Mouse (Mus musculus) liver, embryonic 13.5 days (tissue): ENCODE data around the gene Hnrnpa3. TPM values are rescaled to one million over a fixed set of nuclear protein-coding genes. Genes with fewer than 3 reads are reported as not detected.

Source experiments
- ATAC-seq: fragments of 200-750 bp; cut with Nextera tagmentation; 2 replicates; pipeline ENCODE4 v1.8.0; 2017; ENCODE audit warnings: low read depth, mild to moderate bottlenecking, moderate number of reproducible peaks, moderate library complexity
- DNase-seq: peaks from one replicate; pipeline ENCODE4 v3.0.0; 2022
- H3K27ac ChIP-seq: fragments of 300-500 bp; sonication (generic); 2 replicates; pipeline ENCODE4 v1.5.1; 2015; ENCODE audit warnings: moderate library complexity, mild to moderate bottlenecking, inconsistent platforms
- H3K27me3 ChIP-seq: fragments of 300-500 bp; sonication (generic); 2 replicates; pipeline ENCODE4 v1.6.1; 2015; ENCODE audit warnings: mild to moderate bottlenecking, inconsistent platforms
- H3K36me3 ChIP-seq: fragments of 300-500 bp; sonication (generic); 2 replicates; pipeline ENCODE4 v1.6.1; 2015; ENCODE audit warnings: mild to moderate bottlenecking, inconsistent platforms
- H3K4me1 ChIP-seq: fragments of 300-500 bp; sonication (generic); replicated peaks from 2 replicates; pipeline ENCODE4 v1.6.1; 2015; ENCODE audit warnings: inconsistent platforms
- H3K4me2 ChIP-seq: fragments of 300-500 bp; sonication (generic); 2 replicates; pipeline ENCODE4 v1.6.1; 2015; ENCODE audit warnings: inconsistent platforms, mild to moderate bottlenecking, moderate library complexity
- H3K4me3 ChIP-seq: fragments of 300-500 bp; sonication (generic); replicated peaks from 2 replicates; pipeline ENCODE4 v1.5.1; 2015; ENCODE audit warnings: mild to moderate bottlenecking, inconsistent platforms
- H3K9ac ChIP-seq: fragments of 300-500 bp; sonication (generic); 2 replicates; pipeline ENCODE4 v1.6.1; 2015; ENCODE audit warnings: mild to moderate bottlenecking, inconsistent platforms
- H3K9me3 ChIP-seq: fragments of 300-500 bp; sonication (generic); replicated peaks from 2 replicates; pipeline ENCODE4 v1.6.1; 2016; ENCODE audit warnings: inconsistent platforms
- WGBS: fragments of 180-500 bp; shearing (Covaris S2); methylation state at CpG from one replicate; pipeline ENCODE4 v1.1.7; 2015; ENCODE audit not compliant: insufficient replicate concordance; 5-methylcytosine and 5-hydroxymethylcytosine counted together
- polyA plus RNA-seq: library from polyadenylated mRNA; unstranded; fragments of >200 nt; fragmentation: Nextera tagmentation; extraction: Ambion mirVana; gene quantifications from 2 replicates; pipeline ENCODE4 v1.2.1, GENCODE M21; 2015

Gene Hnrnpa3
- polyA plus RNA-seq, 1 experiment from 2014 or later, result 161 TPM

- H3K4me1 ChIP-seq, result peaks cover 47% of the 10 kb centered on the region
- peak overlapping the region; percentile 91 for H3K27ac ChIP-seq
Measured at GRCm38 (mm10) chr2:75657907-75658691, 962 bp upstream of the Hnrnpa3 start.

GRCm38 (mm10) chr2:75659629-75659960 lies 534 bp downstream of the Hnrnpa3 start:
- Histone ChIP-seq H3K4me1 (peaks cover 41% of the 10 kb centered on the region), H3K9ac (peak overlapping the region; percentile 98), H3K27me3 (no peaks in the 10 kb centered on the region), H3K9me3 (no peaks in the 10 kb centered on the region), H3K4me3 (peak overlapping the region; percentile 94), H3K36me3 (peaks cover 41% of the 10 kb centered on the region), H3K4me2 (peak overlapping the region; percentile 90), H3K27ac (peak overlapping the region; percentile 95)
- peak; percentile 83 for DNase-seq
- ATAC-seq, result peak; percentile 68
- under 1% methylated on average over 43 of the region's 47 CpGs for WGBS

More at GRCm38 (mm10) chr2:75657907-75658691, 962 bp upstream of the Hnrnpa3 start:
- H3K36me3 ChIP-seq, result peaks cover 26% of the 10 kb centered on the region
- no peak for ATAC-seq
- DNase-seq, result peak; percentile 15
- 6% methylated on average over 18 of the region's 18 CpGs for whole genome bisulfite sequencing
- peak overlapping the region; percentile 88 for H3K4me2 ChIP-seq
- H3K4me3 ChIP-seq, result peak overlapping the region; percentile 94
- H3K9ac ChIP-seq, result peak overlapping the region; percentile 91
- no peaks in the 10 kb centered on the region for H3K9me3 ChIP-seq
- no peaks in the 10 kb centered on the region for H3K27me3 ChIP-seq

GRCm38 (mm10) chr2:75660255-75660948 lies 1.3 kb downstream of the Hnrnpa3 start:
- DNase-seq, result no peak
- 2% methylated on average over 15 of the region's 15 CpGs for WGBS
- no peak for ATAC-seq
- Histone ChIP-seq H3K36me3 (peaks cover 48% of the 10 kb centered on the region), H3K4me1 (peaks cover 38% of the 10 kb centered on the region), H3K4me2 (peak overlapping the region; percentile 90), H3K4me3 (peak overlapping the region; percentile 94), H3K9me3 (no peaks in the 10 kb centered on the region), H3K9ac (peak overlapping the region; percentile 98), H3K27ac (peak overlapping the region; percentile 95), H3K27me3 (no peaks in the 10 kb centered on the region)

- WGBS, result 38% methylated on average over 2 of the region's 2 CpGs
- Histone ChIP-seq H3K9me3 (no peaks in the 10 kb centered on the region), H3K9ac (peak overlapping the region; percentile 98), H3K4me3 (peak overlapping the region; percentile 94), H3K27ac (peak overlapping the region; percentile 95), H3K27me3 (no peaks in the 10 kb centered on the region), H3K4me2 (peak overlapping the region; percentile 90), H3K36me3 (peaks cover 48% of the 10 kb centered on the region), H3K4me1 (peaks cover 32% of the 10 kb centered on the region)
- DNase-seq (no peak), ATAC-seq (no peak)
Measured at GRCm38 (mm10) chr2:75661106-75661505, 2.0 kb downstream of the Hnrnpa3 start.

GRCm38 (mm10) chr2:75669491-75670445 lies 10.7 kb downstream of the Hnrnpa3 start:
- ATAC-seq, result 0 out of 2 replicates have a peak, but pooled peaks have one; percentile 16
- 38% methylated on average over 14 of the region's 14 CpGs for WGBS

GRCm38 (mm10) chr2:75670446-75671336 lies 11.6 kb downstream of the Hnrnpa3 start:
- Histone ChIP-seq H3K36me3 (peaks cover 27% of the 10 kb centered on the region), H3K9ac (no peak overlapping the region), H3K9me3 (no peaks in the 10 kb centered on the region), H3K27me3 (no peaks in the 10 kb centered on the region), H3K4me2 (no peak overlapping the region), H3K4me3 (no peak overlapping the region), H3K4me1 (peaks cover 11% of the 10 kb centered on the region; the same call in 1 of the 2 replicates), H3K27ac (0 out of 2 replicates have a peak overlapping the region, but pooled peaks have one; percentile 29)
- 69% methylated on average over 6 of the region's 6 CpGs for WGBS
- ATAC-seq (no peak), DNase-seq (no peak)

More at GRCm38 (mm10) chr2:75669491-75670445, 10.7 kb downstream of the Hnrnpa3 start:
- Histone ChIP-seq H3K27me3 (no peaks in the 10 kb centered on the region), H3K36me3 (peaks cover 26% of the 10 kb centered on the region), H3K4me2 (no peak overlapping the region), H3K9ac (no peak overlapping the region), H3K9me3 (no peaks in the 10 kb centered on the region), H3K4me3 (no peak overlapping the region), H3K4me1 (peaks cover 11% of the 10 kb centered on the region; the same call in 1 of the 2 replicates), H3K27ac (peak overlapping the region; percentile 29; the same call in 1 of the 2 replicates)
- peak; percentile 23 for DNase-seq

GRCm38 (mm10) chr2:75671337-75671660 lies 12.2 kb downstream of the Hnrnpa3 start:
- Histone ChIP-seq H3K9me3 (no peaks in the 10 kb centered on the region), H3K4me3 (no peak overlapping the region), H3K36me3 (peaks cover 30% of the 10 kb centered on the region), H3K27ac (no peak overlapping the region), H3K4me2 (no peak overlapping the region), H3K4me1 (peaks cover 11% of the 10 kb centered on the region; the same call in 1 of the 2 replicates), H3K9ac (no peak overlapping the region), H3K27me3 (no peaks in the 10 kb centered on the region)
- DNase-seq (no peak), ATAC-seq (no peak)
- 77% methylated on average over 2 of the region's 2 CpGs for WGBS

- Histone ChIP-seq H3K4me1 (peaks cover 11% of the 10 kb centered on the region; the same call in 1 of the 2 replicates), H3K4me3 (no peak overlapping the region), H3K27me3 (no peaks in the 10 kb centered on the region), H3K36me3 (peaks cover 40% of the 10 kb centered on the region), H3K9me3 (no peaks in the 10 kb centered on the region), H3K4me2 (no peak overlapping the region), H3K9ac (no peak overlapping the region), H3K27ac (0 out of 2 replicates have a peak overlapping the region, but pooled peaks have one; percentile 6)
- DNase-seq, result no peak
- ATAC-seq, result no peak
- 54% methylated on average over 3 of the region's 3 CpGs for WGBS
Measured at GRCm38 (mm10) chr2:75672561-75672960, 13.5 kb downstream of the Hnrnpa3 start.

- Histone ChIP-seq H3K27ac (no peak overlapping the region), H3K27me3 (no peaks in the 10 kb centered on the region), H3K9ac (no peak overlapping the region), H3K4me1 (peaks cover 14% of the 10 kb centered on the region), H3K4me3 (no peak overlapping the region), H3K4me2 (no peak overlapping the region), H3K9me3 (no peaks in the 10 kb centered on the region), H3K36me3 (peaks cover 68% of the 10 kb centered on the region)
- WGBS, result 94% methylated on average over 14 of the region's 14 CpGs
- no peak for ATAC-seq
- DNase-seq, result no peak
Measured at GRCm38 (mm10) chr2:75676567-75676966, 17.5 kb downstream of the Hnrnpa3 start.

- Histone ChIP-seq H3K9me3 (no peaks in the 10 kb centered on the region), H3K4me1 (peaks cover 39% of the 10 kb centered on the region), H3K4me3 (no peak overlapping the region), H3K36me3 (peaks cover 54% of the 10 kb centered on the region), H3K27ac (no peak overlapping the region), H3K27me3 (no peaks in the 10 kb centered on the region), H3K9ac (no peak overlapping the region), H3K4me2 (no peak overlapping the region)
- 89% methylated on average over 8 of the region's 8 CpGs for WGBS
- no peak for DNase-seq
- ATAC-seq, result no peak
Measured at GRCm38 (mm10) chr2:75679947-75680346, 20.9 kb downstream of the Hnrnpa3 start.
